Mouse (Mus musculus) myocyte (in vitro differentiated cells): ENCODE data around the gene Ksr2. TPM values are rescaled to one million over a fixed set of nuclear protein-coding genes. Genes with fewer than 3 reads are reported as not detected.
"Not testable (repeated sequence)": the region's sequence is repeated elsewhere in the genome, so short reads cannot be mapped to it uniquely, and the experiment has no call there.

Experiments used
- H3K27me3 ChIP-seq: one replicate; pipeline ENCODE4 v1.6.1; 2011; ENCODE audit not compliant: control insufficient read depth, insufficient read depth, insufficient read length
- H3K36me3 ChIP-seq: one replicate; pipeline ENCODE4 v1.6.1; 2011; ENCODE audit not compliant: control insufficient read depth, insufficient read depth
- H3K4me2 ChIP-seq: one replicate; pipeline ENCODE4 v1.6.1; 2011; ENCODE audit warnings: low read depth, control low read depth
- H3K4me3 ChIP-seq: one replicate; pipeline ENCODE4 v1.5.1; 2011; ENCODE audit warnings: mild to moderate bottlenecking, control low read depth, moderate library complexity
- H3K79me2 ChIP-seq: one replicate; pipeline ENCODE4 v1.6.1; 2011; ENCODE audit not compliant: control insufficient read depth, insufficient read depth
- H3ac ChIP-seq: one replicate; pipeline ENCODE4 v1.6.1; 2011; ENCODE audit not compliant: control insufficient read depth, insufficient read length
- CEBPB ChIP-seq: IDR thresholded peaks from 2 replicates; pipeline ENCODE4 v1.6.1; 2011; ENCODE audit warnings: mild to moderate bottlenecking, moderate library complexity; ENCODE audit not compliant: poor library complexity, insufficient read depth, severe bottlenecking
- E2F4 ChIP-seq: IDR thresholded peaks from one replicate; pipeline ENCODE4 v1.6.1; 2011; ENCODE audit warnings: mild to moderate bottlenecking, control low read depth, moderate library complexity; ENCODE audit not compliant: insufficient read depth
- MAX ChIP-seq: IDR thresholded peaks from one replicate; pipeline ENCODE4 v1.6.1; 2011; ENCODE audit warnings: low read depth, mild to moderate bottlenecking, control low read depth
- MYOD1 ChIP-seq, 3 experiments: IDR thresholded peaks; one replicate each; pipeline ENCODE4 v1.6.1; 2011; ENCODE audit warnings: control low read depth in 2 of 3, low read depth in 2 of 3, mild to moderate bottlenecking in 2 of 3, moderate library complexity in 1 of 3; ENCODE audit not compliant: insufficient read length in 2 of 3, control insufficient read depth in 1 of 3
- MYOG ChIP-seq, 3 experiments: IDR thresholded peaks; one replicate each; pipeline ENCODE4 v1.6.1; 2011; ENCODE audit warnings: control low read depth in 2 of 3, low read depth in 2 of 3, mild to moderate bottlenecking in 2 of 3; ENCODE audit not compliant: insufficient read length in 2 of 3, control insufficient read depth in 1 of 3, insufficient read depth in 1 of 3
- POLR2A ChIP-seq: IDR thresholded peaks from one replicate; pipeline ENCODE4 v1.6.1; 2011; ENCODE audit warnings: low read depth, mild to moderate bottlenecking, control low read depth, moderate library complexity; ENCODE audit not compliant: insufficient read length
- POLR2AphosphoS2 ChIP-seq: IDR thresholded peaks from one replicate; pipeline ENCODE4 v1.6.1; 2011; ENCODE audit warnings: low read depth, control low read depth; ENCODE audit not compliant: insufficient read length
- REST ChIP-seq: IDR thresholded peaks from one replicate; pipeline ENCODE4 v1.6.1; 2011; ENCODE audit warnings: mild to moderate bottlenecking, control low read depth, moderate library complexity; ENCODE audit not compliant: insufficient read depth, insufficient read length
- SRF ChIP-seq: IDR thresholded peaks from one replicate; pipeline ENCODE4 v1.6.1; 2011; ENCODE audit warnings: low read depth; ENCODE audit not compliant: control insufficient read depth, insufficient read length
- TCF12 ChIP-seq: IDR thresholded peaks from one replicate; pipeline ENCODE4 v1.6.1; 2011; ENCODE audit warnings: mild to moderate bottlenecking, control low read depth; ENCODE audit not compliant: poor library complexity, insufficient read depth, severe bottlenecking
- TCF3 ChIP-seq: IDR thresholded peaks from one replicate; pipeline ENCODE4 v1.6.1; 2011; ENCODE audit warnings: low read depth, control low read depth; ENCODE audit not compliant: insufficient read length
- USF1 ChIP-seq: IDR thresholded peaks from one replicate; pipeline ENCODE4 v1.6.1; 2011; ENCODE audit warnings: low read depth, mild to moderate bottlenecking, control low read depth, moderate library complexity
- polyA plus RNA-seq: library from polyadenylated mRNA; unstranded; fragments of >200 nt; fragmentation: generic; extraction: Trizol; gene quantifications from one replicate; pipeline ENCODE4 v1.2.1, GENCODE M21; 2012; ENCODE audit warnings: missing spikeins

Gene Ksr2
- polyA plus RNA-seq, 1 experiment: 0.02 TPM

- Histone ChIP-seq H3K4me2 (no peak overlapping the region), H3ac (no peak overlapping the region), H3K27me3 (peaks cover 15% of the 10 kb centered on the region), H3K36me3 (no peaks in the 10 kb centered on the region), H3K4me3 (no peak overlapping the region), H3K79me2 (no peaks in the 10 kb centered on the region)
- TF ChIP-seq E2F4 (no peak), CEBPB (no peak), TCF3 (no peak), SRF (no peak), POLR2A (no peak)
These were observed 10.2 kb upstream of the Ksr2 start for GRCm38 (mm10) chr5:117403609-117404008.

GRCm38 (mm10) chr5:117404671-117405070 is 9.1 kb upstream of the Ksr2 start:
- not testable (repeated sequence) for H3ac ChIP-seq, H3K4me2 ChIP-seq, H3K79me2 ChIP-seq, H3K4me3 ChIP-seq, H3K36me3 ChIP-seq
- peaks cover 13% of the 10 kb centered on the region for H3K27me3 ChIP-seq

GRCm38 (mm10) chr5:117408216-117408615 is 5.6 kb upstream of the Ksr2 start:
- TF ChIP-seq MAX (no peak), POLR2AphosphoS2 (no peak), MYOD1 (IDR thresholded peaks at IDR 0.05; ENCODE audit: control insufficient read depth in 1 of 3, insufficient read length in 2 of 3, low read depth in 2 of 3) (no peak), MYOG (IDR thresholded peaks at IDR 0.05; ENCODE audit: control insufficient read depth in 1 of 3, insufficient read depth in 1 of 3, insufficient read length in 2 of 3, low read depth in 2 of 3) (no peak), CEBPB (no peak), POLR2A (no peak), USF1 (no peak), TCF3 (no peak), E2F4 (no peak)
- Histone ChIP-seq H3K4me2 (no peak overlapping the region), H3K79me2 (no peaks in the 10 kb centered on the region), H3K4me3 (no peak overlapping the region), H3K27me3 (peaks cover 30% of the 10 kb centered on the region), H3ac (no peak overlapping the region), H3K36me3 (no peaks in the 10 kb centered on the region)

DNA sequence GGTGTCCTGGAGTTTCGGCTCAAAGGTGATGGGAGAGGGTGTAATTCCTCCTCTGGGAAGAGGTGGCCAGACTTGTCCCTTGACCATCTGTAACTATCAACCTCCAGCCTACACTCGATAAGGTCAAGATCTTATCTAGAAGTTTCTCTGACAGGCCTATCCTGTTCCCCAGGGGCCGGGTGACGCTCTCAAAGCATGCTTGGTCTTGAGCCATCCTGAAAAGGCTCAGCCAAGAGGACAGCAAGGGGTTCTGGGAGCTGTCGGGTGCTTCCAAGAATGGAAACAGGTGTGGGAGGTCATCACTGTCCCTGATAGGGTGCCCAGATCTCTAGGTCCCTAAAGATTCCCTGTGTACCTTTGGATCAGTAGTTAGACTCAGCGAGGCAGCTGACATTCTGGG is 4.4 kb upstream of the Ksr2 start:
- H3K36me3 ChIP-seq: no peaks in the 10 kb centered on the region
- H3ac ChIP-seq: no peak overlapping the region
- TF ChIP-seq POLR2AphosphoS2 (no peak), POLR2A (no peak), MAX (no peak), MYOG (IDR thresholded peaks at IDR 0.05; ENCODE audit: control insufficient read depth in 1 of 3, insufficient read depth in 1 of 3, insufficient read length in 2 of 3, low read depth in 2 of 3) (no peak), TCF3 (no peak), MYOD1 (IDR thresholded peaks at IDR 0.05; ENCODE audit: control insufficient read depth in 1 of 3, insufficient read length in 2 of 3, low read depth in 2 of 3) (no peak), REST (no peak), E2F4 (no peak), SRF (no peak), TCF12 (no peak), USF1 (no peak), CEBPB (no peak)
- no peaks in the 10 kb centered on the region for H3K79me2 ChIP-seq
- peaks cover 42% of the 10 kb centered on the region for H3K27me3 ChIP-seq
- no peak overlapping the region for H3K4me3 ChIP-seq
- no peak overlapping the region for H3K4me2 ChIP-seq

GRCm38 (mm10) chr5:117414611-117415010 is 811 bp downstream of the Ksr2 start:
- Histone ChIP-seq H3K4me2 (no peak overlapping the region), H3K36me3 (no peaks in the 10 kb centered on the region), H3K79me2 (no peaks in the 10 kb centered on the region), H3K27me3 (peaks cover 66% of the 10 kb centered on the region), H3K4me3 (no peak overlapping the region), H3ac (no peak overlapping the region)
- TF ChIP-seq POLR2A: no peak

DNA sequence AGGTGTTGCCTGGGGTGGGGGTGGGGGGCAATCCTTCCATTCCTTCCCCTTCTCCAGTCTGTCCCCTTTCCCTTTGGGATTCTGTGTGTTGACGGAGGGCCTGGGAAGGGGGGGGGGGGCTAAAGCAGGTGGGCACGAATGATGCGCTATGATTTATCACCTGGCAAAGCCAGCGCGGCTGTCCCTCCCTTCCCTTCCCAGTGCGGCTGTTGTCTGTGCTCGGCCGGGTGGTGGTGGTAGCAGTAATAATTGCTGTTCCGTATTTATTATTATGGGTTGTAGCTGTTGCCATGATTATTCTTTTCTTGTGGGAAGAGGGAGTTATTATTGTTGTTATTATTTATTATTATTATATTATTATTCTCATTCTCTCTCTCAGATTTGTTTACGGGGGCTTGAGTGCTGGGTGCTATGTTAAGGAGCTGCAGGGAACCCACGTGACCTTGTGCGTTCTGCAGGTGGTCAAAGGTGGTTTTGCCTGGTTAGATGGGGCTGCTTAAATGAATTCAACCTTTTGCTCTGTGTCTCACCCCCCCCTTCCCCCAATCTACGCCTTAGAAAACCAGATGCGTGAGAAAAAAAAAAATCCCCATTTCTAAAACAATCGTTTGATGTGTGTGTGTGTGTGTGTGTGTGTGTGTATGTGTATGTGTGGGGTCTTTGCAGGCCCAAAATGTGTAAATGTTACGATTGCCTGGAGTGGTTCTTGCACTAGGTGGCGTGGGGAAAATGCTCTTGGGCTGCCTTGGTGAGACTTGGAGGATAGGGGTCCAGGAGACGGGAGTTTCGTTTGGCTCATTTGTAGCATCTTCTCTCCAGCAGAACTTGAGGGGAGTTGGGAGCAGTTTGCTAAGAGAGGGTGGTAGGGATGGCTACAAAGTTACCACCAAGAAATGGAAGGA is 1.5 kb downstream of the Ksr2 start:
- H3K4me3 ChIP-seq: no peak overlapping the region
- H3K36me3 ChIP-seq: no peaks in the 10 kb centered on the region
- H3K4me2 ChIP-seq: no peak overlapping the region
- H3K79me2 ChIP-seq: no peaks in the 10 kb centered on the region
- H3K27me3 ChIP-seq: peaks cover 70% of the 10 kb centered on the region
- no peak overlapping the region for H3ac ChIP-seq
- TF ChIP-seq REST (no peak), POLR2AphosphoS2 (no peak), USF1 (no peak), TCF12 (no peak), TCF3 (no peak), CEBPB (no peak), MYOD1 (IDR thresholded peaks at IDR 0.05; ENCODE audit: control insufficient read depth in 1 of 3, insufficient read length in 2 of 3, low read depth in 2 of 3) (no peak), E2F4 (no peak), MYOG (IDR thresholded peaks at IDR 0.05; ENCODE audit: control insufficient read depth in 1 of 3, insufficient read depth in 1 of 3, insufficient read length in 2 of 3, low read depth in 2 of 3) (no peak), SRF (no peak), POLR2A (no peak), MAX (no peak)
